Mouse (Mus musculus) mouse embryonic stem cell (cell line): ENCODE measurements around the gene Icos.

Experiments
- in situ Hi-C, 2 experiments: fragments of 300-500 bp; cut with MboI; formaldehyde crosslinking; loops; 1 replicate in 1 of 2; 3 replicates in 1 of 2; pipeline ENCODE4 v1.14.3; 2019 to 2020; ENCODE audit warnings: low sequenced_read_pairs in 2 of 2, low pct_unique_long_range_greater_than_20kb in 1 of 2, mixed read lengths in 1 of 2; ENCODE audit not compliant: unreplicated experiment in 1 of 2

The Icos gene

DNA sequence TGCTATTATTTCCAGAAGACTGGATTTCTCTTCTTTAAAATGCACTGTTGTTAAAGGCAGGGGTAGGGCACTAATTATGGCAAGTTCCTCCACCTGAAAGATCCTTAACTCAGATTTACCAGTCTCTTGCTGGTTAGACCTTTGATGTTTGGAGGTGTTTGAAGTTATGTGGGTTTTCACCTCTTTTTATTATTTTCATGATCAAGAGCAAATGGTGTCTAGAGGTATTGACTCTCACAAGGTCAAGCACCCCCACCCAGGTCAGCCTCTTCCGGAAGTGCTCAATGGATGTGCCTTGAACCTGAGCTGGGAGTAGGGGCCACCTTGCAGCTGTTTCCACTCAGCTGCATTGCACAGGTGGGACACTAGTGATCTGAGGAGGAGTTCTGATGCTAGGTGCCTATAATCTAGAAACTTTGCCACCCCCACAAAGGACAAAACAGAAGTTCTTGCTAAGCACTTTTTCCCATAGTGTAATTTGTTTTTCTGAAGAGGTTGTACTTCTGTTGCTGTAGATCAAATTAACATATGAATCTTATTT lies 38.9 kb downstream of the Icos start:
- in situ Hi-C loops, result no loop called here

DNA sequence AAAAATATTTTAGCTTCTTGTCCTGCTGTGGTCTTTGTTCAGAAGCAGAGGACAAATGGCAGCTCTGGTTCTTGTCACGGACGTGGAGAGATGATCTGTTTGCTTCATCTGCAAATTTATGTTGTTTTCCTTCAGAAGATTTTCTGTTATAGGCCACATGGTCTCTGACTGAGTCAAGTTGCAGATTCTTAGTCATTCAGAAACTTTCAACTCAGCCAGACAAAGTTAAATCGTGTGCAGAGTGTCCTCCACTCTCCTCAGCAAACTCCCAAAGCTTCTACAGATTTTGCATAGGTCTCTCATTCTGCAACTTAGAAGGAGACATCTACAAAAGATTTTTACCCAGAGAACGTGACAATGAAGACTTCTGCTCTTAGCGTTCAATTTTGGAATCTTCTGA lies 49.0 kb downstream of the Icos start:
- in situ Hi-C loops, result no loop called here

DNA sequence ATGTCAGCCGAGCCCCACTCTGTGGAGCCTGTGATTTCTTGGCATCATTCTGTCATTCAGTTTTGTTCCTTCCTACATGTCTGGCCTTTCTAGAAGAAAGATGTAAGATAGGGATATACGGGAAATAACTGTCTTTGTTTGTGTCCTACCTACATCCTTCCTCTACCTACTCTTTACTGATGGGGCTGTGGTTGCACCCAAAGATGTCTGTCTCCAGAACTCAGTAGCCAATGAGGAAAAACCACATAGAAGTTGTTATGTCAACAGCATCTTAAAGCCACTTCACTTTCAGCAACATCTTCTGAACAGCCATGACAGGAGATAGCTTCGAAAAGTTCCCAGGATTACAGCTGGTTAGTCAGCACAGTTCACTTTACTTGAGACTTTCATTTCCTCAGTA lies 49.8 kb downstream of the Icos start:
- in situ Hi-C loops, result no loop called here

DNA sequence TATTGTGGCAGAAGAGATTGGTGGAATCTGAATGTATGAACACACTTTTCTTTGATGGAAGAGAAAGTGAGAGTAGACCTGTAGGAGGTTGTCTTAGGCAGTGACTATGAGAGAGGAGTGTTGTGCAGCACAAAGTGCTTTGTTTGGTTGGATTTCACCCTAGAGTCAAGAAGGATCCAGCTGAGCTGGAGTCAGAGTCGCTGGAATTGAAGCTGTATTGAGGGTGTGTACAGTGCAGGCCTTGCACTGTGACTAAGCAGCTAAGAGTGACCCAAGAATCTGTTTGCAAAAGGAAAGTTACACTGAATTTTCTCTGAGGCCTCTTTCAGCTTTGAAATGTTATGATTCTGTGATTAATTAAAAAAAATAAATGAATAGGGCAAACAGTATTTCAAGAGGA lies 52.2 kb downstream of the Icos start:
- in situ Hi-C loops, result no loop called here

DNA sequence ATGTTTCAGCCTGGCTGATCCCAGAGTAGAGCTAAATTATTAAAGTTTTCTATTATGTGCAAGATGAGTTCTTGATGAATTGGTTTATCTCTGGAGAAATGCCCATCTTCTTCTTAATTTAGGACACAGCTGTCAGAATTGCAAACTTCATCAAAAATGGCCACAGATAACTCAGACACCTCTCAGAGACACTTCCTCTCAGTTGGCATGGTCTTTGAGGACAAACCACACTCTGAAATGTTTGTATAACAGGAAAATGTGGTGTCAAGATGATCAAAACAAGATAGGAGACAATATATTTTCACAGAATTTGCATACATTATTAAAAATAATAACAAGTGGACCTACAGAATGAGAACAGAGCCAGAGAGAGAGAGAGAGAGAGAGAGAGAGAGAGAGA lies 52.8 kb downstream of the Icos start:
- in situ Hi-C loops, result no loop called here

DNA sequence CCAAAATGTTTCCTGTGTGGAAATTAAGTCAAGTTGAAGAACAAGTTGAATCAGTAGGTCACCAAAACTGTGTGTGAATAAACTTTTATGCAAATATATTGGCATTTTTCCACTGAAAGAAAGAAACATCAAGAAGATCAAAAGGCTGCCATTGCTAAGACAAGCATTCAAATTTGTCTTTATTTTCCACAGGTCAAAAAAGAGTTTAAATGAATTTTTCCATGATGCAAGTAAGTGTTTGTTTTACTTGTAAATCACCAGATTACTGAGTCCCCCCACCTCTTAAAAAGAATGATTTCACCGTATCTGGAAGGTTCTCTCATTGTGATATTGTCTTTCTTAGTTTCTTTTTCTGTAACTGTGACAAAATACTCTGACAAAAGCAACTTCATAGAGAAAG lies 57.5 kb downstream of the Icos start:
- in situ Hi-C loops, result no loop called here

DNA sequence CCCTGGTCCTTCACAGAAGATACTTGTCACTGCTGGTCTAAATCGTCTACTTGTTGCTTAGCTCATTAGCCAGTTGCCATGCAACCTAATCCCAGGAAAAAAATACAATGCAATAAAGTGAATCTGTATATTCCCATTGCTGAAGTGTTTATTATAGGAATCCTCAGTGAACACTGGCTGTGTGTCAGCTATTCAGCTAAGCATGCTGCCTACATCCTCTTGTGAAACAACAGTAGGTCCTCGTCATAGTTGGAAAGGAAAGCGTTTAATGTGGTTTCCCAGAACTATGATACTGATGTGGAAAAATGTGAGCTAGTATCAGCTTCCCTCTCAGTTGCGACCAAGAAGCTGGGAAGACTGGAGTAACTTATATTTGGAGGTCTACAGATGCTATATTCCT lies 60.5 kb downstream of the Icos start:
- in situ Hi-C loops, result no loop called here

DNA sequence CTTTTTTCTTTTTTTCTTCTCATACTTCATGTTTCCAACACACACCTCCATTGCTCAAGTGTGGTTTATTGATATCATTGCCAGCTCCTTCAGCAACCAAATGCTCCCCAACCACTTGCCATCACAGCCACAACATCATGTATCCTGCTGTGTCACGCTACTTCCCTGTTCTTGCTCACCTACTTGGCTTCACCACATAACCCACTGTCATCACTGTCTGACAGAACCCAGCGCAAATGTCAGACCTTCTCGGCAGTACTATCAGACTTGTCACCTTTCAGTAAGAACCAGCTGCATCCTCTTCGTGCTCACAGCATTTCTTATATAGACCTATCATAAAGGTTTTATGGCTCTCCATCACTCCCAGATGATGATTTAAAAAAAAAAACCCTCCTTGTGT lies 61.6 kb downstream of the Icos start:
- in situ Hi-C loops, result no loop called here

DNA sequence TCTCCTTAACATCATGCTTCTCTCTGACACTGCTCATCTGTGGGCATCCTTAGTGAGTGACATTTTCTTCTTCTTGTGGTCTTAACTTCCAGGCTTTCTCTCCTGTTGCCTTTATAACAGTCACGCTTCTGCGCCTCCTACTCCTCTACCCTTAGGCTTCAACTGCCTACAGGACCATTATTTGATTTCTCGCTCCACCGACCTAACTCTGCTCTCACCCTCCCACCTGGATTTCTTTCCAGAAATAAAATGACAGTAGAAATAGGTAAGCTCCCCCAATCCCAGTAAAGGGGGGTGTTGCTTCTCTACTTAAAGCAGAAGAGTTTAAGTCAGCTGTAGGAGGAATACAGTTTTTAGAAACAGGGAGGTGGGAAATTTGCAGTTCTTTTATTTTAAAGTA lies 62.7 kb downstream of the Icos start:
- in situ Hi-C loops, result no loop called here

DNA sequence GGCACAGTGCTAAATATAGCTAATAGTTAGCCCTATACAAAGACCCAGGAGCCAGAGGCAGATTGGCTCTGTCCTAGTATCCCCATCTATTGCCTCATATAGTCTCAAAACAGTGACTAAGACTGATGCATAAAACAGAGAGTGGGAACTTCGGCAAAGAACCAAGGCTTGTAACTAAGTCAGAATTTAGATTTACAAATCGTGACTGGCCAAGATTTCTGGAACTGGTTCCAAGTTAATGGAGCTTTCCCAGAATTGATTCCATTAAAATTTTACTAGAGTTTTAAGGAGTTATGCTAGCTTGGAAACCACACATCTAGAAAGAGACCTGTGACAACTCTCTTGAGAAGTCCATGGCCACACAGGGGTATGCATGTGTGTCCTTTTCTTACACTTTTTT lies 65.1 kb downstream of the Icos start:
- in situ Hi-C loops, result no loop called here

DNA sequence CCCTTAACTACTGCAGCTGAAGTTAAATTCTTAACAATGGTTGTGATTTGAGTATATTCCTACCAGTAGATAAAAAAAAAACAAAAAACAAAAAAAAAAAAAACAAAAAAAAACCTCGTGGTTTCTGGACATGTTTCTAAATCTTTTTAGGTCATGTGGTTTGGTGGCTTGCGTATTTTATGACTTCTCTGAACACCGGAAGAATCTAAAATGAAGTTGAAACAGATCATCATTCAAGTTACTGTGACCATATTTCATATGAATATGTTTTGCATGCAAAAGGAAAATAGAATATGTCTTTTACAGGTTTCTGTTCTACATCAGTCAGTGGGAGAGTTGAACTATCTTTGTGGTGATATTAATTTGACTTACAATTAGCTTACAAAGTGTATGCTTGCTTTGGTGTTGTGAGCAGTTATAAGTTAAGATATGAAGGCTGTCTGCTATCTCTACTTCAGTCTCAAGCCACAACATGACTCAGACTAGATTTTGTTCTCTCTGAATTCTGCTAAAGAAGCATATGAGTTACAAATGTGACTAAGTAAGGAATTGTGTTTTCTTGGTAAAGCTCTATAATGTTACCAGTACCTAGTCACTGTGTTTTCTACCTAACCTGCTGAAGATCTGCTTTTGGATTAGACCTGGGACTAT lies 68.5 kb downstream of the Icos start:
- in situ Hi-C loops, result no loop called here

DNA sequence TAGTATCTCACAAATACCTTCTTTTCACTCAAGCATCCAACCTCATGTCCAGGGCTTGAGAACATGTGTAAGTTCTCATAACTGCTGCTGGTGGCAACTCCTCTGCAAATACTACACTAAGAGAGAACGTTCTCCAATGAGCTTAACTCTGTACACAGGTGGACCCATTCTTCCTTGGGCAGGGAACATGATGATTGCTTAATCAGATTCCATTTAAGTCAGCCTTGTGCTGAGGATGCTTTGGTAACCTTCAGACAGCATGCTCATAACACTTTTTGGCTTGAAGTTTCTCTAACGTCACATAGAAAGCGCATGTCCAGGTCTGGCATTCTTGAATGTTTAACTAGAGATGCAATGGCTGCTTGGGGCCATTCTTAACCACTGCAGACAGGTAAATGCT lies 69.6 kb downstream of the Icos start:
- in situ Hi-C loops, result no loop called here
